Mouse (Mus musculus) Patski (cell line): ENCODE data around the gene Zbed4. TPM values are rescaled to one million over a fixed set of nuclear protein-coding genes. Genes with fewer than 3 reads are reported as not detected.
A peak's percentile ranks its signal among the peaks of the same experiment; 100 is the strongest.
"Not testable (repeated sequence)": the region's sequence is repeated elsewhere in the genome, so short reads cannot be mapped to it uniquely, and the experiment has no call there.

Source experiments
- ATAC-seq: fragments of 100-300 bp; one replicate; pipeline ENCODE4 v1.8.0; 2021
- CTCF ChIA-PET: fragments of 350-600 bp; sonication (Branson Sonifier 250); formaldehyde crosslinking; loops from one replicate; lab custom pipeline; 2022; ENCODE audit warnings: inconsistent platforms; lab: Charles Lee
- POLR2A ChIA-PET: fragments of 350-600 bp; sonication (Branson Sonifier 250); formaldehyde crosslinking; loops from one replicate; lab custom pipeline; 2022; ENCODE audit warnings: antibody characterized with exemption, inconsistent platforms; lab: Charles Lee
- DNase-seq: peaks from one replicate; pipeline ENCODE4 v3.0.0-alpha.2; 2011; ENCODE audit warnings: low read depth, low spot score
- H3K27me3 ChIP-seq: fragments of 371-371 bp; one replicate; pipeline ENCODE4 v1.5.1; 2021
- CTCF ChIP-seq: fragments of 100-300 bp; IDR thresholded peaks from one replicate; pipeline ENCODE4 v1.5.1; 2021
- in situ Hi-C: fragments of 300-500 bp; cut with MboI; formaldehyde crosslinking; loops from 3 replicates; pipeline ENCODE4 v1.11.1; 2018; ENCODE audit warnings: low pct_unique_long_range_greater_than_20kb, mixed read lengths
- polyA plus RNA-seq: library from polyadenylated mRNA; unstranded; gene quantifications from one replicate; pipeline ENCODE4 v1.2.3, GENCODE M21; 2021

The Zbed4 gene
- polyA plus RNA-seq, 1 experiment from 2014 or later, result 10.4 TPM

GRCm38 (mm10) chr15:88802348-88802747, 50.9 kb downstream of the Zbed4 start:
- no peak for ATAC-seq
- no peaks in the 10 kb centered on the region for H3K27me3 ChIP-seq
- in situ Hi-C loops, result no loop called here
- ChIA-PET CTCF (no interaction called here), POLR2A (interaction anchor here (0.9 kb wide), 1 partner anchor 10 kb away, joined by 3 read pairs; no protein-coding TSS in a partner anchor)
- no peak for DNase-seq
- TF ChIP-seq CTCF, result no peak

- CTCF ChIA-PET, result no interaction called here
- no peak for ATAC-seq
- no peaks in the 10 kb centered on the region for H3K27me3 ChIP-seq
- no peak for TF ChIP-seq CTCF
- POLR2A ChIA-PET, result no interaction called here
- DNase-seq, result no peak
- in situ Hi-C loops, result no loop called here
Observed at GRCm38 (mm10) chr15:88808121-88808520, 56.7 kb downstream of the Zbed4 start.

- in situ Hi-C loops, result no loop called here
- DNase-seq, result no peak
- ATAC-seq, result no peak
- ChIA-PET CTCF (interaction anchor here (1.4 kb wide), 1 partner anchor 9 kb away, joined by 4 read pairs; the partner anchor contains the start of genes Alg12 and Creld2), POLR2A (no interaction called here)
- TF ChIP-seq CTCF, result no peak
- H3K27me3 ChIP-seq, result no peaks in the 10 kb centered on the region
Observed at GRCm38 (mm10) chr15:88810369-88810768, 58.9 kb downstream of the Zbed4 start.

- no peaks in the 10 kb centered on the region for H3K27me3 ChIP-seq
- ChIA-PET CTCF (no interaction called here), POLR2A (interaction anchor here (0.6 kb wide), 1 partner anchor 952 kb away, joined by 4 read pairs; no protein-coding TSS in a partner anchor)
- TF ChIP-seq CTCF, result no peak
- DNase-seq (no peak), ATAC-seq (no peak)
- in situ Hi-C loops, result no loop called here
Observed at GRCm38 (mm10) chr15:88813262-88813661, 61.8 kb downstream of the Zbed4 start.

- ATAC-seq, POLR2A ChIA-PET, DNase-seq, in situ Hi-C loops, H3K27me3 ChIP-seq: not testable (repeated sequence)
- CTCF ChIA-PET, result interaction anchor here (1.5 kb wide), 1 partner anchor 15 kb away, joined by 4 read pairs; no protein-coding TSS in a partner anchor
Observed at GRCm38 (mm10) chr15:88813873-88814272, 62.4 kb downstream of the Zbed4 start.

- no peak for ATAC-seq
- CTCF ChIA-PET, result interaction anchor here (1.5 kb wide), 1 partner anchor 15 kb away, joined by 4 read pairs; no protein-coding TSS in a partner anchor
- DNase-seq, result no peak
Observed at GRCm38 (mm10) chr15:88814411-88815047, 63.1 kb downstream of the Zbed4 start.

GRCm38 (mm10) chr15:88815196-88815700, 63.8 kb downstream of the Zbed4 start:
- in situ Hi-C loops, result no loop called here
- CTCF ChIA-PET, result interaction anchor here (1.5 kb wide), 1 partner anchor 16 kb away, joined by 4 read pairs; no protein-coding TSS in a partner anchor
- POLR2A ChIA-PET, result no interaction called here
- ATAC-seq (no peak), DNase-seq (no peak)
- H3K27me3 ChIP-seq, result no peaks in the 10 kb centered on the region
- TF ChIP-seq CTCF, result no peak

More at GRCm38 (mm10) chr15:88814411-88815047, 63.1 kb downstream of the Zbed4 start:
- TF ChIP-seq CTCF, result no peak
- POLR2A ChIA-PET, result no interaction called here
- in situ Hi-C loops, result no loop called here
- H3K27me3 ChIP-seq, result no peaks in the 10 kb centered on the region

- in situ Hi-C loops, result no loop called here
- no peak for TF ChIP-seq CTCF
- DNase-seq, result peak; percentile 96
- ChIA-PET CTCF (interaction anchor here (1.4 kb wide), 3 partner anchors 9 to 102 kb away, joined by 4 read pairs; no protein-coding TSS in a partner anchor), POLR2A (interaction anchor here (0.5 to 1.4 kb wide), 5 partner anchors 47 to 359 kb away, joined by 3 to 8 read pairs (median 4); no protein-coding TSS in a partner anchor)
- peak; percentile 99 for ATAC-seq
- no peaks in the 10 kb centered on the region for H3K27me3 ChIP-seq
Observed at GRCm38 (mm10) chr15:88819026-88819905, 67.8 kb downstream of the Zbed4 start, which contains the start of the genes Alg12 and Creld2. Gene Alg12 (minus strand): TSS chr15:88819318. Gene Creld2 (plus strand): TSS chr15:88819646.

GRCm38 (mm10) chr15:88819906-88820303, 68.4 kb downstream of the Zbed4 start:
- ATAC-seq, result no peak
- DNase-seq, result no peak

GRCm38 (mm10) chr15:88821403-88821802, 69.9 kb downstream of the Zbed4 start:
- in situ Hi-C loops, result loop anchor here (10.0 kb wide), 3 partner anchors 243 to 553 kb away; partner anchors contain the start of genes Odf3b, Sco2 and Tymp
- no peak for TF ChIP-seq CTCF
- no peak for DNase-seq
- CTCF ChIA-PET, result interaction anchor here (1.8 kb wide), 1 partner anchor 101 kb away, joined by 8 read pairs; no protein-coding TSS in a partner anchor
- POLR2A ChIA-PET, result interaction anchor here (1.3 kb wide), 1 partner anchor 100 kb away, joined by 3 read pairs; no protein-coding TSS in a partner anchor
- ATAC-seq, result no peak
- no peaks in the 10 kb centered on the region for H3K27me3 ChIP-seq

More at GRCm38 (mm10) chr15:88819906-88820303, 68.4 kb downstream of the Zbed4 start:
- ChIA-PET POLR2A (no interaction called here), CTCF (interaction anchor here (1.8 kb wide), 1 partner anchor 102 kb away, joined by 8 read pairs; no protein-coding TSS in a partner anchor)
- in situ Hi-C loops, result loop anchor here (10.0 kb wide), 3 partner anchors 245 to 555 kb away; partner anchors contain the start of genes Odf3b, Sco2 and Tymp
- H3K27me3 ChIP-seq, result no peaks in the 10 kb centered on the region
- TF ChIP-seq CTCF, result no peak
